Mouse (Mus musculus) MEL-GATA-1-ER (cell line): Measurements from ENCODE around the gene Rps27rt.
"Not testable (repeated sequence)": the region's sequence is repeated elsewhere in the genome, so short reads cannot be mapped to it uniquely, and the experiment has no call there.

Experiments used
- DNase-seq: peaks from one replicate; pipeline ENCODE4 v3.0.0-alpha.2; 2012; ENCODE audit warnings: low read depth; ENCODE audit errors: extremely low read depth

The Rps27rt gene

DNA sequence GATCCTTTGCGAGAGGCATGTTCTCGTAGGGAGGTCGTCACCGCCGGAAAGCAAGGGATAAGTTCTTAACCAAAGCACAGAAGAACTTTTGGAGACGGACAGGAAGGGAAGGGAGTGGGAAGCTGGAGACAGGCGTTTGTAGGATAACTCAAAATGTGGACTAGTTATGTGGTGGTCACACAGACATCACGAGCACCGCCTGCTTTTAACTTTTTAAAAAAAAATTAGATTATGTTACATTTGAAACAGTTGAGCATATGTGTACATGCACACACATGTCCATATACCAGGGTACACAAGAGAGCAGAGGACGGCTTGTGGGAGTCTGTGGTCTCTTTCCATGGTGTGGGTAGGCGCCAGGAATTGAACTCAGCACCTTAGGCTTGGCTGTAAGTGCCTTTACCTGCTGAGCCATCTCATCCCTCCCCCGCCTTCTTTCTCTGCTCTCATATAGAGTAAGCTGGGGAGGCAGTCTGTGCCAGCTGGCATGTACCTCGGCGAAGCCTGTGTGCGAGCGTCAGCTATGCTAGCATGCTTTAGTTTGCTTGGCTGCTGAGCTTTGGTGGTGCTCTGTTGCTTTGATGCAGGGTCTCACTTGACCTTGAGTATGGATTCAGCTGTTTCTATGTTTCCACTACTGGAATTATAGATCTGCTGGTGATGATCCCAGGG lies at the start of gene Rps27rt:
TSS of gene Rps27rt (minus strand) at position 51 of the 672 bp plus-strand sequence.
- no peak for DNase-seq

DNA sequence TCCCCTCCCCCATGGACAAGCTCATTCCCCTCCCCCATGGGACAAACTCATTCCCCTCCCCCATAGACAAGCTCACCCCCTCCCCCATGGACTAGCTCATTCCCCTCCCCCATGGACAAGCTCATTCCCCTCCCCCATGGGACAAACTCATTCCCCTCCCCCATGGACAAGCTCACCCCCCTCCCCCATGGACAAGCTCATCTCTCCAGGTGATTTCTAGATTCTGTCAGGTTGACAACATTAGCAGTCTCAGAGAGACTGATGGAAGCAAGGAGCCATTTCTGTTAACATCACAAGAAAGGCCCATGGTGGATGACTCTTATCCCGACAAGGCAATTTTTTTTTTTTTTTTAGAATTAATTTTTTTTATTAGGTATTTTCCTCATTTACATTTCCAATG lies 48.5 kb upstream of the Rps27rt start:
- not testable (repeated sequence) for DNase-seq

DNA sequence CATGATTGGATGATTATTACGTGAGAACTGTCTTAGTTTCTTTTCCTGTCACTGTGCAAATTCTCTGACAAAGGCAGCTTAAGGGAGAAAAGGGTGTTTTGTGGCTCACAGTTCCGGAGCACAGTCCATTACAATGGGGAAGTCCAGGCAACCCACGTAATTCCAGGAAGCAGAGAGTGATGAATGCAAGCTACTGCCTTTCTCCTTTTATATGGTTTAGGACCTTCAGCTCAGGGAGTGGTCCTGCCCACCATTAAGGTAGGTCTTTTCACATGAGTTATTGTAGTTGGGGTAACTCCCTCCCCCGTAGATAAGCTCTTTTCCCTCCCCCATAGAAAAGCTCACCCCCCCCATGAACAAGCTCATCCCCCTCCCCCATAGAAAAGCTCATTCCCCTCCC lies 48.0 kb upstream of the Rps27rt start:
- no peak for DNase-seq

DNA sequence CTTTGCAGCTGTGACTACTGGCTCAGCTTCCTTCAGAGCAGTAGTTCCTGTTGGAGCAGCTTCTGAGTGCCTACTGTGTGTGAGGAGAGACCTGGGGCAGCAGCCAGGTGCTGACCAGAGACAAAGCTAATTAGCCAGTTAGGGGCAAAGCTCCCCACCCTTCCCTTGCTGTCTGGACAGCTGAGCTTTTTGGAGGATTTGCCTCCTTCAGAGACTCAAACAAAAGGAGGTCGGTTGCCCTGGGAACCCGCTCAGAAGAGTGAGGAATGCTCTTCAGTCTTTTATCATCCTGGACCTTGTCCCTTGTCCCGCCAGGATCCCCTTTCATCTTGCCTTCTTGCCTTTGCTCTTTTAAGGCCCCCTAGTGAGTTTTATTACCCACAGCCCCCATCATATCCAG lies 46.8 kb upstream of the Rps27rt start:
- no peak for DNase-seq

DNA sequence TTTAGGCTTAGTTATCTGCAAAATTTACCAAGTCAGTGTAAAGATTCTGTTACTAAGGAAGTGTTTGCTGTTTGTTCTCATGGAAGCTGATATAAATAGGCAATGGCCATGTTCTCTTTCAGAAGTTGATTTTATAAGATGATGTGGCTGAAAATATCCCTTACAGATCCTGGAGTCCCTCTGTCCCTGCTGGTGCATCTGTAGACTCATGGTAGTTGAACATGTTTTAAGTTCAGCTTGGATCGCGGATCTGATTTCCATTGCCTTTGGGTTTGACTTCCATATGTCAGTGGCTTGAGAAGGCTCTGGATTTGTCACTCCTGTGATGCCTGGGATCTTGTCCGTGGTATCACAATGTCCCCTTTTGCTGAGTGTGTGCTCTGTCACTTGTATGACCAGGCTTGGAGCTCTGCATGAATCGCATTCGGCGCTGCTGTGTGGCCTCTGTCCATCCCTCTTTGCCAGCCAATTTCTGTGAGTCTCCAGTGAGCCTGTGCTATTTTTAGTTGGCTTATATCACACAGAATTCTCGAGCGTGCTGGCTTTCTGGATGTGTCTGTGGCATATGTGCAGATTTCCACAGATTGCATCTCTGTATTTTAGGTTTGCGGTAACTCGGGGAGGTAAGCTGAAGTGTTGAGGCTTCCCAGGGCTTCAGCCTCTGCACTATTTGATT lies 41.3 kb upstream of the Rps27rt start:
- no peak for DNase-seq

DNA sequence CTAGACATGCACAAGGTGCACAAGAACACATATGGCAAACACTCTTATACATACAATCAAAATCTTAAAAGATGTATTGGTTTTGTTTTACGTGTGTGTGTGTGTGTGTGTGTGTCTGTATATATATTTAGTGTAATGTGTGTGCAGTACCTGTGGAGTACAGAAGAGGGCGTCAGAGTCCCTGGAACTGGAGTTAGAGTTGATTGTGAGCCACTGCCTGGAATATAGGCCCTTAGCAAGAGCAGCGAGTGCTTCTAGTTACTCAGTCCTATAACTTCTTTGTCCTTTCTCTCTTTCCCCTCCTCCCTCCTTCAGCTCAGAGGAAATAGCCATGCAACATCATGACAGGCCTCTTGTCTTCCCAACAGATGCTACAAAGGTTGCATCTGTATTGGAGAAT lies 40.6 kb upstream of the Rps27rt start:
- no peak for DNase-seq

DNA sequence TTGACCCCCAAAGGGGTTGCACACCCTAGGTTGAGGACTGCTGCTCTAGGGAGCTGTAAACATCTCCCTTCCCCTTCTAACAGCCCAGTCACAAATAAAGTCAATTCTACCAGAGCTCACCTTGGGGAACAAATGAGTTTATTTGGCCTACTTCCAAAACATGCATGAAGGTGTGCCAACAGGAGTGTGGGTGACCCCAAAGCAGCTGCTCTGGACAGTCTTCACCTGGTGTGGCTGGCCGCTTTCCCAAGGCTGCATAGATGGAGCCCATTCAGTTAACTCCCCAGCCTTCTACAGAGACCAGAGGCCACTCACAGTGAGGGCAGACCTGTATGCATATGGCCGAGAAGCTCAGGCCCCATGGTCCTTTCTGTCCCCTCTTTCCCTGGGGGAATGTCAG lies 38.9 kb upstream of the Rps27rt start:
- no peak for DNase-seq

DNA sequence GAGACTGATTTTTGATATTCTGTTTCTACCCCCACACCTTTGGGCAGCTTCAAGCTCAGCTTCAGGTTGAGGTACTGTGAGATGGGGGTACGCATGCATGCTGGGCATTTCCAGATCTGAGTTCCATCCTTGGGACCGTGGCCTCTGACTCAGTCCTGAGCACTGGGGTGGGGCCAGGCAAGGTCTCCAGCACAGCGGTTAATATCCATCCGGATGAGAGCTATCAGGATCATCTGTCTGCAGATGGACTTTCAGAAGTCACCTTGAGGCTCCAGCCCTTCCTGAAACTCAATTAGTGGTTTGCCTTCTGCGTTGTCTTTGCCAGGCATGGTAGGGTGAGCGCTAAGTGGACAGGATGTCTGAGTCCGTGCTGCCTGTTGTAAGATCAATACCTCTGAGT lies 37.6 kb upstream of the Rps27rt start:
- no peak for DNase-seq

DNA sequence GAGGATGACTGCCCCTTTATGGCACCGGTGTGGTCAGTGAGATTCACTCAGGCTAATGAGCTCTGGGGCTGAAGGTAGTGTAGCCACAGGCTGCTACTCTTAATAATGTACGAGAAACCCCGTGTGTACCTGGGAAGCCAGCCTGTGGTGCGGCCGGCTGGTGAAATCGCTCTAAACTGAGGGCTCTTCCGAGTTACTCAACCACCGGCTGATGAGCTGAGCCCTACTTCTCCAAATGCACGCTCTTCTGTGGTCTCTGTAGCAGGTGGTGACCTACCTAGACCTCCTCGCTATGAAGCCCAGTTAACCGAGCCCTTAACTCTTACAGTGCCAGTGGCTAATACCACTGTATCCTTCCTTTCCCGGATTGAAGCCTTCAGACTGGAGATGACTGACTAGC lies 29.8 kb upstream of the Rps27rt start:
- DNase-seq = no peak

DNA sequence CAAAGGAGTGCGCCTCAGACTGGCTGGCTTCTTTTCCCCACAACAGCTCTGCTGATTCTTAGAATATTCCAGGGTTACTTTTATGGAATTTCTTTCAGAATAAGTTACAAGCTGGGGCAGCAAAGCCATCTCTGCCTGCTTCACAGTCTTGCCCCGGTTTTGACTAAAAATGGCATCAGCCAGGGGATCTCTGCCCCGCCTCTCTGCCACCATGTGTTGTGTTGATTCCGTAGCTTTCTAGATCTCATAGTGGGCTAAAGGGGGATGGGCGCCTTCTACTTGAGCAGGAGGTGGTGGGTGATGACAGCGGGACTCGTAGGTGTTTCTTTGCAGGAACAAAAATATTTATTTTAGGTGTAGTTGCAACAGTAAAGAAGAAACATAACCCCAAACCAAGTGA lies 25.7 kb upstream of the Rps27rt start:
- no peak for DNase-seq

DNA sequence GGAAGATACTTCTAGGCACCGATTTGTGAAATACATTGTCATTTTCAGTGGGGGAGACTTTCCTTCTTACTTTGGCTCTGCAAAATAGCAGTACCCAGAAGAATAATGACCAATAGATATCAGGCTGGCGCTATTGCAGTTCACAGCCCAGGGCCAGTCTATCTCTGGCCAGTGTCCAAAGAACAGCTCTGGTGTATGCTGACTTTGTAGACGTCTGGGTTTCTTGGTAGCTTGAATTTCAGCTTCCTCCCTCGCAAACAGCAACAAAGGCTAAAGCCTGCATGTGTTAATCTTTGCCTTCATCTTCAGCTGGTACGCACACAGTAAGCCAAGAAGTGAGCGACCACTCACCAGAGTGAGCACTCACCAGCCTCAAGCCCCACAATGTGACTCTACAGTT lies 25.2 kb upstream of the Rps27rt start:
- DNase-seq = no peak

DNA sequence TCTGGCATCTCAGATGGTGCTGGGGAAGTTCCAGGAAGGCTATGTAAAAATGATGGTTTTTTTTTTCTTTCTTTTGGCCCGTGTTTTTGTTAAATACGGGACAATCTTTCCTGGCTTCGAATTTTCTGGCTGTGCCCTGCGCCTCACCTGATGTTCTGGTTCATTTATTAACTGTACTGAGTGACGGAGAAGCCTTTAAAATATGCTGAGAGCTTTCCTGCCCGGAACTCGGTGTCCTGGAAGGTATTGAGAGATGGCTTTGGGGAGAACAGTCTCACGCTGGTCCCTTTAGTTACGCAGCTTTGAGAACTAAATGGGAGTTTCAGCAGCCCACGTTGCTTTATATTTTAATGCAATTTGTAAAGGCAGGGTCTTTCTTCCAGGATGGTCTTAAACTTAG lies 22.9 kb upstream of the Rps27rt start:
- DNase-seq = no peak

DNA sequence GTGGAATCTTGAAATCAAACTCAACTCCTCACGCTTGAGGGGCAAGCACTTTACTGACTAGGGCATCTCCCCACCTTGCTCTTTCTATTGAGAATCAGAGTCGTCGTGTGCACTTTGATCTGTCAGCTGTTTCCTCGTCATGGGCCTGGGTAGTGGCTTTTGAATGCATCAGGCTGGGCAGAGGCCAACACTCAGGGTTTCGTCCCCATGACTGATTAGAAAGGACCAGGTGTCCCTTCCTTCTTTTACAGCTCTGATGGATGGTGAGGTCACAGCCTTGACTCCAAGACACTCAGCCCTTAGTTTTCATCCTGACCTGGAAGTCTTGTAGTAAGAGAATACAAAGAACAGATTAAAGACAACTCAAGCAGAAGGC lies 17.2 kb upstream of the Rps27rt start:
- no peak for DNase-seq

DNA sequence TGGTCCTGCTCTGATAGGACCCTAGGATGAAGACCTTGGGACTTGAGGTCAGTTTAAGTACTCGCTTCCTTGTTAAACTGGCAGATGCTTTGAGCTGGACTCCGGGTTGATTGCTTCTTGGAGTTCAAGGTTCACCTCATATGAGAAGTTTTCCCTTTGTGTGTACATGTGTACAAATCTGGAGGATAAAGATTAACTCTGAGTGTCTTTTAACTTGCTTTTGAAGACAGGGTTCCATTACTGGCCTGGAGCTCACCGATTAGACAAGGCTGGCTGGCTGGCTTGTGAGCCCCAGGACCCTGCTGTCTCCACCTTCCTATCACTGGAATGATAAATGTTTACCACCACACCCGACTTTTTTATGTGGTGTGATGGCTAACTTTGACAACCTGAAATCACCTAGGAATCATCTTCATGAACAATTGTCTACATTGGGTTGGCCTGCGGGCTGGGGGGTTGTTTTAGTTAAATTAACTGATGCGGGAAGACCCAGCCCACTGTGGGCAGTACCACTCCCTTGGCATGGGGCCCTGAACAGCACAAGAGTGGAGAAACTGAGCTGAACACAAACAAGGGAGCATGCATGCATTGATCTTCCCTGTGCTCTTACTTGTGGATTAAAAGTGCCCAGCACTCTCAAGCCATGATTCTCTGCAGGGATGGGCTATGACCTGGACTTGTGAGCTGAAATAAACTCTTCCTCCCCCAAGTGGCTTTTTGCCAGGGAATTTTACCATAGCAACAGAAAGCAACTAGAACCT lies 16.7 kb upstream of the Rps27rt start:
- no peak for DNase-seq

DNA sequence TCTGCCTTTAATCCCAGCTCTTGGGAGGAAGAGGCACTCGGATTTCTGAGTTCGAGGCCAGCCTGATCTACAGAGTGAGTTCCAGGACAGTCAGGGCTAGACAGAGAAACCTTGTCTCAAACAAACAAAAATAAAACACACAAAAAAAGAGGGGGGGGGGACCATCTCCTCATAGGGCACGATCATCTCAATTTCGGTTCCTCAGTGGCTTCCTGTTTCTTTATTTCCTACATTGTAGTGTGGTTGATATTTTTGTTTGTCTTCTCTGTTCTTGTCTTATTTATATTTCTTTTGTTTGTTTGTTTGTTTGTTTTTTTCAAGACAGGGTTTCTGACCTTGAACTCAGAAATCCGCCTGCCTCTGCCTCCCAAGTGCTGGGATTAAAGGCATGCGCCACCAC lies 13.9 kb upstream of the Rps27rt start:
- DNase-seq = no peak

DNA sequence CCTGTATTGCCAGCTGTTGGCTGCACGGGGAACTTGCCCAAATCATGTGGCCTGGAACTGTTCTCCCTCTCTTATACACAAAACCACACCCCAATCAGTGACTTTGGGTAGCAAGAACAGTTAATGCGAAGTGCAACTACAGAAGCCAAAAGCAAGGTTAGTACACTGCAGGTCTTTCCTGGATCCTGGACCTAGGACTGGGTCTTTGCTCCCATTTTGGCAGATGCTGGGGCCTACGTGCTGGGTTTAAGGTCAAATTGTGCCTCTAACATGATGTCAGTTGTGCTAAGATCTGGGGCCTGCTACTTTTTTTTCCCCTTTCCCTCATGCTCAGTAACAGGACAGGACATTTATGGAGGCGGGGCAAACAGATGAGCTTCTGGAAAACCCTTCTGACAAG lies 13.2 kb upstream of the Rps27rt start:
- DNase-seq = no peak

DNA sequence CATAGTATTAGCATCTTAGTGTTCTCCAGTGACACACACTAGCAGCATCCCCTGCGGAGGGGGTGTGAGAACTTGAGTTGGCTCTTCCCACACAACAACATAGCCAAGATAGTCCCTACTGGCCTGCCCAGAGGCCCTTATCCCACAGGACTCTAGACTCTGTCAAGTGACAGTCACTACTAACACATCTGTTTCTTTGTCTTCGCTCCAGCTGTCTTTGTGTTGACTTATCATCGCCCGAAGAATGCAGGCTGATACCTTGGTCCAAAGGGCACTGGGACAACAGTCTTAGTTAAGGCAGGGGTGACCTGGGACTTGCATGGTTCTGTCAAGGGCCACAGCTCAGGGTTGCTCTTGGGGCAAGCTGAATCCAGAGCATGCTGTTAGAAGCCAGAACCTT lies 12.7 kb upstream of the Rps27rt start:
- DNase-seq = no peak

DNA sequence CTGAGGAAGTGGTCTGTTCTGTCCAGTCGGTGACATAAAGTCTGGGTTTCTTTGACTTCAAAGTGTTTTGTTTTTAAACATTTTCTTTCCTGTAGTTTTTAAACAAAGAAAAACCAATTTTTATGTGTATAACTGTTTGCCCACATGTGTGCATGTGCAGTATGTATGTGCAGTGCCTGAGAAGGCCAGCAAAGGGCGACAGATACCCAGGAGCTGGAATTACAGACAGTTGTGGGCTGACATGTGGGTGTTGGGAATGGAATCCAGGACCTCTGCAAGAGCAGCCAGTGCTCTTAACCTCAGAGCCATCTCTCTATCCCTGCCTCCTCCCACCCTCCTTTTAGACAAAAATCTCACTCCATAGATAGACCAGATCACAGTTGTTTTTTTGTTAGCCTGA lies 10.0 kb upstream of the Rps27rt start:
- no peak for DNase-seq

DNA sequence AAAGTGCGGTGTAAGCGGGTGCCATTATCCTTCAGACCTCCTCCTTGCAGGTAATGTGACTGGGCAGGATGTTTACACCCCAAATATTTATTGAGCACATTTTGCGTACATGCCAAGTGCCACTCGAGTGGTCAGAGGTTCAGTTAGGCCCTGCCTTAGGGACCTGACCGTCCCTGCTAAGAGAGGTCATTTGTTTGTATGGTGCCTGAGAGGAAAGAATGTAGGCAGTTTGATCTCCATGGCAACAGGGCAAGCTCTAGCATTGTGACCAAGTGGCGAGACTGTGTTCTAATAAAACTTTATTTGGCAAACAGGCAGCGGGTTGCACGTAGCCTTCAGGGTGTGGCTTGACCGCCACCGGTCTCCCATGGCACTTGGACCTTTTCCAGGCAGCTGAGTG lies 7.9 kb upstream of the Rps27rt start:
- no peak for DNase-seq

DNA sequence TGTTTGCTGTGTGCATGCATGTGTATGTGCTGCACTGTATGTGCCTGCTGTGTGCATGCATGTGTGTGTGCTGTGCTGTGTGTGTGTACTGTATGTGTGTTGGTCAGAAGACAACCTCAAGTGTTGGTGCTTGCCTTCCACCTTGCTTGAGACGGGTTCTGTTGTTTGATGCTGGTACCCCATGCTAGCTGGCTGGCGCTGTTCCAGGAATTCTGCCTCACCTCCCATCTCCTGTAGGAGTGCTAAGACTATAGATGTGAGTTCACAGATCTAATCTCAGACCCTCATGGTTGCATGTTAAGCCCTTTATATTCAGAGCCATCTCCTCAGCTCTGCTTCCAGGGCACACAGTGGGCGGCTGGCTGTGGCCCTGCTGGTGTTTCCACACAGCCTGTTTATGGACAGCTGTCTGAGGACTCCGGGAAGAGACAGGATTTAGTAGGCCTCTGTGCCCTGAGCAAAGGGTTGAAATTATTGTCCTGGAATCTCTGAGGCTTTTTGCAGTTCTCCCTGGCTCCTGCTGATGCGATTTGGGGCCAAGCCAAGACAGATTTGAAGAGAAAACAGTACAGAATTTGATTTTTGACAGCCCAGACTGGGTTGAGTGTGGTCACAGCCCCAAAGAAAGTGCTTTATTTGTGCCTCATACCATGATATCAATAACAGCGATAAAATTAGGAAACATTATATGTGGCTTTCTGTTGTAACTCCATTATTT lies 6.2 kb upstream of the Rps27rt start:
- no peak for DNase-seq

DNA sequence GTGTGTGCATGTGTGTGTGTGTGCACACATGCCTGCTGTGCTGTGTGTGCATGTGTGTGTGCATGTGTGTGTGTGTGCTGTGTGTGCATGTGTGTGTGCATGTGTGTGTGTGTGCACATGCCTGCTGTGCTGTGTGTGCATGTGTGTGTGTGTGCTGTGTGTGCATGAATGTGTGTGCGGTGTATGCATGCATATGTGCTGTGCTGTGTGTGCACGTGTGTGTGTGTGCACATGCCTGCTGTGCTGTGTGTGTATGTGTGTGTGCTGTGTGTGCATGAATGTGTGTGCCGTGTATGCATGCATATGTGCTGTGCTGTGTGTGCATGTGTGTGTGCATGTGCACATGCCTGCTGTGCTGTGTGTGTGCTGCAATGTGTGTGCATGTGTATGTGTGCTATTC lies 5.5 kb upstream of the Rps27rt start:
- DNase-seq = no peak

DNA sequence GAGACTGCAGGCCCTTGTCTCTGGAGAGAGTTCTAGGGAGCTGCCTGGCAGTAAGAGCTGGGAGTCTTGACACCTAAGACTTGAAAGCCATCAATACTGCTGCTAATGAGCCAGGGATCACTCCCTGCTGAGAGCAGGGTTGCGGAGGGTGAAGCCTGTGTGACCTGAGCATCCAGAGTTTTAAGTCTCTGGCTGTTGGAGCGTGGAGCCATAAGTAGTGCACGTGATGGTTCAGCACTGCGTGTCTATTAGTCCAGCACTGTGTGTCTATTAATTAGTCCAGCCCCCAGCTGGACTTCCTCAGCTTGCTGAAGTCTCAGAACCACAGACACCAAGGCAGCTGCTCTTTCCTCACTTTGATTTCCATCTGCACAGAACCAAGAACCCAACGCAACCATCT lies 3.8 kb upstream of the Rps27rt start:
- DNase-seq = no peak
